Mouse (Mus musculus) forebrain, embryonic 15.5 days (tissue): ENCODE results near the gene Sipa1l2. TPM values are rescaled to one million over a fixed set of nuclear protein-coding genes. Genes with fewer than 3 reads are reported as not detected.
A peak's percentile ranks its signal among the peaks of the same experiment; 100 is the strongest.

ENCODE experiments used
- ATAC-seq: fragments of 200-750 bp; cut with Nextera tagmentation; replicated peaks from 2 replicates; pipeline ENCODE4 v1.8.0; 2017; ENCODE audit warnings: mild to moderate bottlenecking, moderate TSS enrichment, moderate library complexity
- H3K27ac ChIP-seq: fragments of 300-500 bp; sonication (generic); replicated peaks from 2 replicates; pipeline ENCODE4 v1.5.1; 2015; ENCODE audit warnings: mild to moderate bottlenecking, inconsistent platforms
- H3K27me3 ChIP-seq: fragments of 300-500 bp; sonication (generic); 2 replicates; pipeline ENCODE4 v1.6.1; 2015; ENCODE audit warnings: inconsistent platforms
- H3K36me3 ChIP-seq: fragments of 300-500 bp; sonication (generic); 2 replicates; pipeline ENCODE4 v1.6.1; 2015; ENCODE audit warnings: mild to moderate bottlenecking, inconsistent platforms
- H3K4me1 ChIP-seq: fragments of 300-500 bp; sonication (generic); 2 replicates; pipeline ENCODE4 v1.6.1; 2015; ENCODE audit warnings: inconsistent platforms
- H3K4me2 ChIP-seq: fragments of 300-500 bp; sonication (generic); replicated peaks from 2 replicates; pipeline ENCODE4 v1.6.1; 2015; ENCODE audit warnings: mild to moderate bottlenecking, inconsistent platforms
- H3K4me3 ChIP-seq: fragments of 300-500 bp; sonication (generic); 2 replicates; pipeline ENCODE4 v1.5.1; 2015; ENCODE audit warnings: mild to moderate bottlenecking, inconsistent platforms
- H3K9ac ChIP-seq: fragments of 300-500 bp; sonication (generic); replicated peaks from 2 replicates; pipeline ENCODE4 v1.6.1; 2015; ENCODE audit warnings: mild to moderate bottlenecking, inconsistent platforms
- H3K9me3 ChIP-seq: fragments of 300-500 bp; sonication (generic); 2 replicates; pipeline ENCODE4 v1.6.1; 2016; ENCODE audit warnings: inconsistent platforms
- WGBS: fragments of 180-500 bp; shearing (Covaris S2); methylation state at CpG from one replicate; pipeline ENCODE4 v1.1.7; 2015; ENCODE audit warnings: mixed read lengths; 5-methylcytosine and 5-hydroxymethylcytosine counted together
- polyA plus RNA-seq: library from polyadenylated mRNA; unstranded; fragments of >200 nt; fragmentation: Nextera tagmentation; extraction: Ambion mirVana; gene quantifications from 2 replicates; pipeline ENCODE4 v1.2.1, GENCODE M21; 2015

Sipa1l2 gene
- polyA plus RNA-seq: 32.0 and 37.1 TPM in 2 replicates

GRCm38 (mm10) chr8:125569533-125570365 is at the start of gene Sipa1l2:
Gene Sipa1l2 (minus strand): TSS chr8:125569808.
- H3K9ac ChIP-seq: peak within 1 kb of the TSS; percentile 81
- WGBS: under 1% methylated on average over 105 of the region's 129 CpGs
- peak; percentile 92 for ATAC-seq
- peaks cover 35% of the 10 kb centered on the region for H3K4me1 ChIP-seq
- peak within 1 kb of the TSS; percentile 78 for H3K4me3 ChIP-seq
- H3K4me2 ChIP-seq: peak within 1 kb of the TSS; percentile 93
- no peaks in the 10 kb centered on the region for H3K27me3 ChIP-seq
- H3K27ac ChIP-seq: peak within 1 kb of the TSS; percentile 73
- H3K36me3 ChIP-seq: no peaks in the 10 kb centered on the region
- H3K9me3 ChIP-seq: no peaks in the 10 kb centered on the region

GRCm38 (mm10) chr8:125618543-125619335 is 49.1 kb upstream of the Sipa1l2 start:
- Histone ChIP-seq H3K36me3 (no peaks in the 10 kb centered on the region), H3K9ac (no peak overlapping the region), H3K27ac (no peak overlapping the region), H3K4me3 (no peak overlapping the region), H3K4me1 (peaks cover 9% of the 10 kb centered on the region; the same call in 1 of the 2 replicates), H3K4me2 (no peak overlapping the region), H3K27me3 (no peaks in the 10 kb centered on the region), H3K9me3 (no peaks in the 10 kb centered on the region)
- 77% methylated on average over 16 of the region's 16 CpGs for WGBS
- ATAC-seq: no peak

- H3K9me3 ChIP-seq: no peaks in the 10 kb centered on the region
- H3K4me1 ChIP-seq: peaks cover 9% of the 10 kb centered on the region; the same call in 1 of the 2 replicates
- 76% methylated on average over 5 of the region's 5 CpGs for WGBS
These were observed 47.3 kb upstream of the Sipa1l2 start for GRCm38 (mm10) chr8:125616935-125617334.

GRCm38 (mm10) chr8:125616039-125616438 is 46.4 kb upstream of the Sipa1l2 start:
- WGBS: 85% methylated on average over 3 of the region's 3 CpGs
- Histone ChIP-seq H3K9me3 (no peaks in the 10 kb centered on the region), H3K27me3 (no peaks in the 10 kb centered on the region), H3K9ac (no peak overlapping the region), H3K27ac (no peak overlapping the region), H3K4me1 (peaks cover 13% of the 10 kb centered on the region), H3K36me3 (no peaks in the 10 kb centered on the region), H3K4me3 (no peak overlapping the region), H3K4me2 (no peak overlapping the region)
- no peak for ATAC-seq

More at GRCm38 (mm10) chr8:125616935-125617334, 47.3 kb upstream of the Sipa1l2 start:
- Histone ChIP-seq H3K4me2 (no peak overlapping the region), H3K36me3 (no peaks in the 10 kb centered on the region), H3K9ac (no peak overlapping the region), H3K4me3 (no peak overlapping the region), H3K27me3 (no peaks in the 10 kb centered on the region), H3K27ac (no peak overlapping the region)
- no peak for ATAC-seq

- no peak overlapping the region for H3K4me3 ChIP-seq
- ATAC-seq: no peak
- peaks cover 4% of the 10 kb centered on the region for H3K4me1 ChIP-seq
- H3K27ac ChIP-seq: no peak overlapping the region
- no peak overlapping the region for H3K4me2 ChIP-seq
- no peaks in the 10 kb centered on the region for H3K27me3 ChIP-seq
- no peak overlapping the region for H3K9ac ChIP-seq
- H3K36me3 ChIP-seq: no peaks in the 10 kb centered on the region
- WGBS: 100% methylated on average over 2 of the region's 2 CpGs
- H3K9me3 ChIP-seq: no peaks in the 10 kb centered on the region
These were observed 43.9 kb upstream of the Sipa1l2 start for GRCm38 (mm10) chr8:125613552-125613951.

- no peaks in the 10 kb centered on the region for H3K9me3 ChIP-seq
- no peaks in the 10 kb centered on the region for H3K36me3 ChIP-seq
- no peak overlapping the region for H3K4me3 ChIP-seq
- H3K4me1 ChIP-seq: peaks cover 4% of the 10 kb centered on the region
- H3K27me3 ChIP-seq: no peaks in the 10 kb centered on the region
- ATAC-seq: no peak
- WGBS: 85% methylated on average over 21 of the region's 21 CpGs
- H3K27ac ChIP-seq: no peak overlapping the region
- no peak overlapping the region for H3K4me2 ChIP-seq
- no peak overlapping the region for H3K9ac ChIP-seq
These were observed 42.4 kb upstream of the Sipa1l2 start for GRCm38 (mm10) chr8:125611799-125612560.

- Histone ChIP-seq H3K4me1 (peaks cover 4% of the 10 kb centered on the region), H3K36me3 (no peaks in the 10 kb centered on the region), H3K27ac (no peak overlapping the region), H3K9me3 (no peaks in the 10 kb centered on the region), H3K4me3 (no peak overlapping the region), H3K4me2 (no peak overlapping the region), H3K27me3 (no peaks in the 10 kb centered on the region), H3K9ac (no peak overlapping the region)
- ATAC-seq: no peak
- 79% methylated on average over 10 of the region's 10 CpGs for WGBS
These were observed 41.6 kb upstream of the Sipa1l2 start for GRCm38 (mm10) chr8:125611024-125611798.

GRCm38 (mm10) chr8:125609737-125610136 is 40.1 kb upstream of the Sipa1l2 start:
- Histone ChIP-seq H3K4me1 (peaks cover 4% of the 10 kb centered on the region), H3K27me3 (no peaks in the 10 kb centered on the region), H3K9ac (no peak overlapping the region), H3K36me3 (no peaks in the 10 kb centered on the region), H3K4me3 (no peak overlapping the region), H3K4me2 (no peak overlapping the region), H3K9me3 (no peaks in the 10 kb centered on the region), H3K27ac (no peak overlapping the region)
- ATAC-seq: no peak
- 95% methylated on average over 6 of the region's 6 CpGs for WGBS

GRCm38 (mm10) chr8:125607714-125608223 is 38.2 kb upstream of the Sipa1l2 start:
- no peak overlapping the region for H3K27ac ChIP-seq
- H3K36me3 ChIP-seq: no peaks in the 10 kb centered on the region
- no peak overlapping the region for H3K4me2 ChIP-seq
- H3K4me1 ChIP-seq: peaks cover 4% of the 10 kb centered on the region
- H3K9ac ChIP-seq: no peak overlapping the region
- ATAC-seq: no peak
- no peak overlapping the region for H3K4me3 ChIP-seq
- H3K27me3 ChIP-seq: no peaks in the 10 kb centered on the region
- 84% methylated on average over 4 of the region's 4 CpGs for WGBS
- H3K9me3 ChIP-seq: no peaks in the 10 kb centered on the region

GRCm38 (mm10) chr8:125606937-125607336 is 37.3 kb upstream of the Sipa1l2 start:
- Histone ChIP-seq H3K9ac (no peak overlapping the region), H3K27ac (no peak overlapping the region), H3K4me1 (peaks cover 4% of the 10 kb centered on the region), H3K27me3 (no peaks in the 10 kb centered on the region), H3K4me2 (no peak overlapping the region), H3K9me3 (no peaks in the 10 kb centered on the region), H3K36me3 (no peaks in the 10 kb centered on the region), H3K4me3 (no peak overlapping the region)
- no peak for ATAC-seq
- 70% methylated on average over 3 of the region's 3 CpGs for WGBS
